Mouse (Mus musculus) stomach, postnatal 0 days (tissue): Measurements from ENCODE around the gene Bcat2.

Source experiments
- CTCF ChIP-seq: IDR thresholded peaks from 2 replicates; pipeline ENCODE4 v1.5.1; 2016; ENCODE audit warnings: antibody characterized with exemption, low read depth, mild to moderate bottlenecking, moderate library complexity
- EP300 ChIP-seq: optimal IDR thresholded peaks from 2 replicates; pipeline ENCODE3; 2016; ENCODE audit warnings: antibody characterized with exemption

- TF ChIP-seq CTCF (no peak), EP300 (no peak)
Measured at GRCm38 (mm10) chr7:45524841-45525621, 44.9 kb upstream of the Bcat2 start.
